Mouse (Mus musculus): ENCODE measurements around the gene Dennd2a. TPM values are rescaled to one million over a fixed set of nuclear protein-coding genes. Genes with fewer than 3 reads are reported as not detected.

Dennd2a gene
- total RNA-seq, 1 experiment = 22.1 TPM

DNA sequence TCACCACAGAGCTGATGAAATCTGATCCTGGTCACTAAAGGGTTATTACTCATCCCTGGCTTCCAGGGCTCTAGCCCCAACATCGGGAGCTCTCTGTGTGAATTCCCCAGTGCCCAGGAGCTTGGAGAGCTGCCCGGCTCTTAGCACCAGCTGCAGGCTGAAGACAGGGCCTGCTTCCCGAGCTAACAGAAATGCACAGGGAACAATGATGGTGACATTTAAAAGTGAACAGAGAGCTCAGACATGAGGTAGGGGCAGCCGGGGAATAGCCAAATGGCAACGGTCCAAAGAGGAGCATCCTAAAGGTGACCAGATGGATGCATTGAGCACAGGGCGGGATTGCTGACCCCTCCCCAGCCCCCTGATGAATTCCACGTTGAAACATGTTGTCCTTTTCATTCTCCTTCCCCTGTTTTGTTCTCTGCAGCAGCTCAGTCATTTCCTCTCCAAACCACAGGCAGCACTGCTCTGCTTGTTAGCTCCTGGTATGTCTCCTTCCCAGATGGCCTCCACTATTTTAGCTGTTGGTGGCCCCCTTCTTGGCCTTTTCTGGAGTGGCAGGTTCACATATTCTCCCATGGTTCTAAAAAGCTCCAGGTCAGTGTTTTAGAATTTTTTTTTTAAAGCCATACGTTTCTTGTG, 79.0 kb downstream of the Dennd2a start:
- TF ChIP-seq MAFK (IDR thresholded peaks at IDR 0.05; ENCODE audit: insufficient read depth, low read depth, low read length) (no peak), CHD2 (IDR thresholded peaks at IDR 0.05; ENCODE audit: low read depth, low read length) (no peak), HCFC1 (IDR thresholded peaks at IDR 0.05; ENCODE audit: borderline replicate concordance, insufficient read depth, low read length) (no peak), ZC3H11A (IDR thresholded peaks at IDR 0.05; ENCODE audit: borderline replicate concordance, low read depth, low read length) (no peak), ZNF384 (IDR thresholded peaks at IDR 0.05; ENCODE audit: low read depth, low read length) (no peak)
- Histone ChIP-seq H3K9ac (ENCODE audit: insufficient read depth, low read depth, low read length, poor library complexity, severe bottlenecking) (no peak overlapping the region), H3K27ac (ENCODE audit: insufficient read depth, low read depth, low read length, poor library complexity, severe bottlenecking) (no peak overlapping the region), H3K36me3 (ENCODE audit: control insufficient read depth, insufficient read depth, low read length, poor library complexity, severe bottlenecking) (peaks cover 21% of the 10 kb centered on the region), H3K4me3 (ENCODE audit: insufficient read depth in 1 of 2, low read depth in 1 of 2, low read length in 2 of 2, poor library complexity in 1 of 2, severe bottlenecking in 1 of 2) (no peak overlapping the region), H3K4me1 (ENCODE audit: control insufficient read depth in 2 of 2, insufficient read depth in 2 of 2, low read length in 2 of 2, poor library complexity in 1 of 2) (no peaks in the 10 kb centered on the region; a peak in 1 of 4 replicates), H3K9me3 (ENCODE audit: control insufficient read depth, insufficient read depth, low read depth, low read length) (no peaks in the 10 kb centered on the region)
- in situ Hi-C loops (cut with MboI; ENCODE audit: low sequenced_read_pairs in 2 of 2, unreplicated experiment in 2 of 2) = no loop called here
- DNase-seq (ENCODE audit: low read depth, low spot score) = no peak

DNA sequence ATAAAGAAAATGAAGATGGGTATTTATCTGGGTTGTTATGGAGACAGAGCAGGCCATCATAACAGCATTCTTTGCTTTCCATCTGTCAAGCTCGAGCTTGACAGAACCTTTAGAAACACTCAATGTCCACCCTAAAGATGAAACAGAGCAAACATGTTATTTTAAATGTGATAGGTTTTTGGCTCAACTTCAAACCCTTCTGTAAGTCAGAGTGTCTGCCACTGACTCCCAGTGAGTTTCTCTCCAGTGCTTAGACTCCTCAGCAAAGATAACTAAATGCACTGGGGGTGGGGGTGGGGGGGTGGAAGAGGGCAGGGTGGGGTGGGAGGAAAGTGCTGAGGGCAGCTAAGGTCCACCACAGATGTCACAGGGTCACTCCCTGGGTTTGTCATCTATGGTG, 81.0 kb downstream of the Dennd2a start:
- in situ Hi-C loops (cut with MboI; ENCODE audit: low sequenced_read_pairs in 2 of 2, unreplicated experiment in 2 of 2) = no loop called here
- no peak overlapping the region for H3K27ac ChIP-seq (ENCODE audit: insufficient read depth, low read depth, low read length, poor library complexity, severe bottlenecking)
- DNase-seq (ENCODE audit: low read depth, low spot score) = no peak
- no peak overlapping the region for H3K9ac ChIP-seq (ENCODE audit: insufficient read depth, low read depth, low read length, poor library complexity, severe bottlenecking)
- TF ChIP-seq CHD2 (IDR thresholded peaks at IDR 0.05; ENCODE audit: low read depth, low read length) (no peak), MAFK (IDR thresholded peaks at IDR 0.05; ENCODE audit: insufficient read depth, low read depth, low read length) (no peak), ZC3H11A (IDR thresholded peaks at IDR 0.05; ENCODE audit: borderline replicate concordance, low read depth, low read length) (no peak), ZNF384 (IDR thresholded peaks at IDR 0.05; ENCODE audit: low read depth, low read length) (no peak), HCFC1 (IDR thresholded peaks at IDR 0.05; ENCODE audit: borderline replicate concordance, insufficient read depth, low read length) (no peak)
- H3K36me3 ChIP-seq (ENCODE audit: control insufficient read depth, insufficient read depth, low read length, poor library complexity, severe bottlenecking) = peaks cover 9% of the 10 kb centered on the region; the same call in 1 of the 2 replicates
- no peak overlapping the region for H3K4me3 ChIP-seq (ENCODE audit: insufficient read depth in 1 of 2, low read depth in 1 of 2, low read length in 2 of 2, poor library complexity in 1 of 2, severe bottlenecking in 1 of 2)
- peaks cover 2 to 4% of the 10 kb centered on the region in 2 experiments; a peak in 2 of 4 replicates for H3K4me1 ChIP-seq (ENCODE audit: control insufficient read depth in 2 of 2, insufficient read depth in 2 of 2, low read length in 2 of 2, poor library complexity in 1 of 2)
- no peaks in the 10 kb centered on the region for H3K9me3 ChIP-seq (ENCODE audit: control insufficient read depth, insufficient read depth, low read depth, low read length)

DNA sequence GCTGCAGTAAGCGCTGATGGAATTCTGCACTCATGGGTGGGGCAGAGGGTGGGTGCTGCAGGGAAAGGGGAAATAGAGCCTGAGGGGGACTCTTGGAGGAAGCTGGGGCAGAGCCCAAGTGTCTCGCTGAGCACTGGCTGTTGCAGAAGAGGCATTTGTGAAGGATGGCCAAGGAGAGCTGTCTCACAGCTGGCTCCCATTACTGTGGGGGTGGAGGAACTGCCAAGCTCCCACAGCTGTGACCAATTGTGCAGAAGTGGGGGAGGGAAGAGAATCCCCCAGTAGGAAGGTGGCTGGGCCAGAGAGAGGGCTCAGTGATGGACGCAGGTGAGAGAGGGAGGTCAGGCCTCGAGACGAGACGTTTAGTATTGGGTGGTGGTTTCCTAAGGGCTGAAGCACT, 83.2 kb downstream of the Dennd2a start:
- H3K4me1 ChIP-seq (ENCODE audit: control insufficient read depth in 2 of 2, insufficient read depth in 2 of 2, low read length in 2 of 2, poor library complexity in 1 of 2) = peaks cover 6 to 8% of the 10 kb centered on the region in 2 experiments; a peak in 3 of 4 replicates
- H3K9ac ChIP-seq (ENCODE audit: insufficient read depth, low read depth, low read length, poor library complexity, severe bottlenecking) = no peak overlapping the region
- no peak overlapping the region for H3K27ac ChIP-seq (ENCODE audit: insufficient read depth, low read depth, low read length, poor library complexity, severe bottlenecking)
- TF ChIP-seq HCFC1 (IDR thresholded peaks at IDR 0.05; ENCODE audit: borderline replicate concordance, insufficient read depth, low read length) (no peak), ZC3H11A (IDR thresholded peaks at IDR 0.05; ENCODE audit: borderline replicate concordance, low read depth, low read length) (no peak), CHD2 (IDR thresholded peaks at IDR 0.05; ENCODE audit: low read depth, low read length) (no peak), ZNF384 (IDR thresholded peaks at IDR 0.05; ENCODE audit: low read depth, low read length) (no peak), MAFK (IDR thresholded peaks at IDR 0.05; ENCODE audit: insufficient read depth, low read depth, low read length) (no peak)
- in situ Hi-C loops (cut with MboI; ENCODE audit: low sequenced_read_pairs in 2 of 2, unreplicated experiment in 2 of 2) = loop anchor here in 1 of 2 experiments (25.0 kb wide), 1 partner anchor 313 kb away; no protein-coding TSS in a partner anchor
- DNase-seq (ENCODE audit: low read depth, low spot score) = no peak
- H3K9me3 ChIP-seq (ENCODE audit: control insufficient read depth, insufficient read depth, low read depth, low read length) = no peaks in the 10 kb centered on the region
- no peak overlapping the region for H3K4me3 ChIP-seq (ENCODE audit: insufficient read depth in 1 of 2, low read depth in 1 of 2, low read length in 2 of 2, poor library complexity in 1 of 2, severe bottlenecking in 1 of 2)
- H3K36me3 ChIP-seq (ENCODE audit: control insufficient read depth, insufficient read depth, low read length, poor library complexity, severe bottlenecking) = 0 out of 2 replicates have a peak, but pooled peaks cover 2% of the 10 kb centered on the region

DNA sequence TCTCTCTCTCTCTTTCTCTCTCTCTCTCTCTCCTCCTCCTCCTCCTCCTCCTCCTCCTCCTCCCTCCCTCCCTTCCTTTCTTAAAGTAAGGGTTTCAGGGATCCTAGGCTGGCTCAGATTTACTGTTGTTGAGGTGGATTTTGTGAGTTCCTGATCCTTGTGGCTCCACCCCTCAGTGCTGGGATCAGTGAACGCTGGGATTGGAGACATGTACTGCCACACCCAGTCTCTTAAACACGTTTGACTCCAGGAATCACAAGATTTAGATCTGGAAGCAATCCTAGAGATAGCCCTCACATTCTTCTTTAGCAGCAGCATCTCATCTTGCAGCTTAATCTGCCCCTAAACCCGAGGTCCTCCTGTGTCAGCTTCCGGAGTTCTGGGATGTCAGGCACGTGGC, 84.8 kb downstream of the Dennd2a start:
- peaks cover 6 to 15% of the 10 kb centered on the region in 2 experiments; a peak in 3 of 4 replicates for H3K4me1 ChIP-seq (ENCODE audit: control insufficient read depth in 2 of 2, insufficient read depth in 2 of 2, low read length in 2 of 2, poor library complexity in 1 of 2)
- H3K9ac ChIP-seq (ENCODE audit: insufficient read depth, low read depth, low read length, poor library complexity, severe bottlenecking) = no peak overlapping the region; the same call in 1 of the 2 replicates
- in situ Hi-C loops (cut with MboI; ENCODE audit: low sequenced_read_pairs in 2 of 2, unreplicated experiment in 2 of 2) = loop anchor here in 1 of 2 experiments (25.0 kb wide), 1 partner anchor 314 kb away; no protein-coding TSS in a partner anchor
- no peak for DNase-seq (ENCODE audit: low read depth, low spot score)
- no peak overlapping the region for H3K27ac ChIP-seq (ENCODE audit: insufficient read depth, low read depth, low read length, poor library complexity, severe bottlenecking)
- peaks cover 7% of the 10 kb centered on the region; the same call in 1 of the 2 replicates for H3K36me3 ChIP-seq (ENCODE audit: control insufficient read depth, insufficient read depth, low read length, poor library complexity, severe bottlenecking)
- TF ChIP-seq CHD2 (IDR thresholded peaks at IDR 0.05; ENCODE audit: low read depth, low read length) = no peak
- no peaks in the 10 kb centered on the region for H3K9me3 ChIP-seq (ENCODE audit: control insufficient read depth, insufficient read depth, low read depth, low read length)
- no peak overlapping the region for H3K4me3 ChIP-seq (ENCODE audit: insufficient read depth in 1 of 2, low read depth in 1 of 2, low read length in 2 of 2, poor library complexity in 1 of 2, severe bottlenecking in 1 of 2)
